Mouse (Mus musculus): ENCODE data around the gene Irs1.

The Irs1 gene

GRCm38 (mm10) chr1:82247221-82247951 lies 43.8 kb downstream of the Irs1 start:
- DNase-seq: no peak

DNA sequence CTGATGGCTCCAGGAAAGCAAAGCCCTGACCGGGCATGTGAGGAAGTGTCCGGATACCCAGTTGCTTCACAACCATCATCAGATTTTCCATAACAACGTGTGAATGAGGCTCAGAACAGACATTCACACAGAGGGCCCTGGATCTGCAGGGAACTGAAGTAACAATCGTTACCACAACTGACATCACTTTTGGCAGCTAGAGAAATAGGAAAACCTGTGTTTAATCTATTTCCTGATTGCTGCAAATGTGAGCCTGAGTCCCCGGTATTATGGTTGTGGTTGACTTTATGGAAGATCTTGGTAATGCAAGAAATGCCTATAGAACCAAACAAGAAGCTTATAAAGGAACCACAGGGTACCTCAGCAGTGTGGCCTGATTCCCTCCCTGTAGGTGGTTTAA lies 46.2 kb downstream of the Irs1 start:
- no peak for DNase-seq

DNA sequence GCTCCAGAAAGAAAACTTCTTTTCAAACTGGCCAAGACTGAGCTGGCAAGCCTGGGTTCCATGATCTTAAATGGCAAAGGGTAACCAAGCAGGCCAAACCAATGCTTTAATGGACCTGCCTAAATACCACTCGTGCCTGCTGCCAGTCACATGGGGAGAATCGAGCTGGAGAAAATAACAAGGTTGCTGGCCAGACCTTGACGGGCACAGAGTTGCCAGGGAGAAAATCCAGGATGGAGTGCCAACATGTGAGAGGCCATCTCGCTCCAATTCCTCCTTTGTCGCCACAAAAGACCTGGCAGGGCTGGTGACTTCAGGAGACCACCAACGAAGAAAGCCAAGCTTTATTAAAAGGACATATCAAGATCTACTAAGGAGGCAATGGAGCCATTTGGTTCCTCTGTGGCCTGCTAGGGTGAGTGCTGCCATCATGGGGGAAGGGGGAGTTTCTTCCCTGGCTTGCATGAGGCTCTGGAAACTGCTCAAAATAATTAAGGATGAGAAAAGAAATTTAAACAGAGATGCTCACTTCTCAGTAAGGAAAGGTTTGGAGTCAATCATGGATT lies 47.9 kb downstream of the Irs1 start:
- DNase-seq: peak; percentile 58

DNA sequence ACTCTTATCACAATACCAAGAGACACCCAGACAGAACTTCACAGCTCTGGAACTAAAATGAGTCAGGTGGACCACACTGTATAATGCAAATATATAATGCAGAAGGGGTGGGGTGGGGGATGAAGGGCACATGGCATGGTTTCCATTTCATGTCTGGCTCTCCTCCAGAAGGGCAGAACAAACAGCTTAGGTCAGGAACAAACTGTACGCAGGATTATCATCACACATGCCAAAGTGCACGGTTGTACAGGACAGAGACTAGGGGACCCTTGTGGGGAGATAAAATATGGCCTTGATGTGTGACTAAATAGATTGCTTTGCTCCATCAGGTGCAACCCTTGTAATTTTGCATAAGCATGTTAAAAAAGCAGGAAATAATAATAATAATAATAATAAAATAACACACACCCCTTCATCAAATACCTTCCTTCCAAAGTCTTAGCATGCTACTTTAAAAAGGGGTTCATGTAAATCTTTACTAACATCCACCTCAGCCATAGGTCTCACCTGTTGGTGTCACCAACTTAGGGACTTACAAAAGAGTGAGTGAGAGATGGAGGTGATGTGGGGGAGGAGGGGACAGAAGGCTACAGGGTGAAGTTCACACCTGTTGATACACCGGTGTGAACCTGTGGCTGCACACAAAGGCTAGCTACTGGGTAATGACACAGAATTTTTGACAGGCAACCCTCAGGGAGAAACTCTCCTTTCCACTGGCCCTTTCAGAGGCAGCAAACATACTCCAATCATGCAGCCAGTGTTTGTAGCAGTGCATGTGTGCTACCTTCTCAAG lies 51.6 kb downstream of the Irs1 start:
- no peak for DNase-seq

GRCm38 (mm10) chr1:82238245-82238644 lies 53.0 kb downstream of the Irs1 start:
- DNase-seq: no peak

DNA sequence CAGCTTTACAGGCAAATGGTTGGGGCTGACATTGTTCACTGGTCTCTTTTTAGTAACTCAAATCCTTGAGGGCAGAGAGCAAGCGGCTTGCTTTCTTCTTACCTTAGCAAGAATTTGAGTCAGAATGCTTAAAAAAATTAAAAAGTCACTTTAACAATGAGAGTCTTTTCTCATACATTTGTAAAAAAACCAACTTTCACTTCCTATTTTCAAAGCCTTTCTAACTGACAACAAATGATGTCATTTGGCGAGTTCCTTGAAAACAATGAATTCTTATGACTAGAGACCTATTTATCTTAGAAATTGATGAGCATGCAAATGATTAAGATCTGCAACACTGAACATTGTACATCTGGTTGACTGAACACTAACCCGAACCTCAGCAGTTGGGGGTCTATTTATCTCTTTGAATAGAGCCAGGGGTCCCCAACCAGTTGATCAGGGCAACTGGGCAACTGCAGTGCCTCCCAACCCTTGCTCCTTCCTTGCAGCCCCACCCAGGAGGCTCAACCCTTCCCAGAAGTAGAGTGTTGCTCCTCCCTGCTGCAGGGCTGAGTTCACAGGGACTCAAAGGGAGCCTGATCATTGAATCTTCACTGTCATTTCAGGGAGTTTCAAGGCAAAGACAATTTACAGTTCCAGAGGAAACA lies 55.6 kb downstream of the Irs1 start:
- no peak for DNase-seq

DNA sequence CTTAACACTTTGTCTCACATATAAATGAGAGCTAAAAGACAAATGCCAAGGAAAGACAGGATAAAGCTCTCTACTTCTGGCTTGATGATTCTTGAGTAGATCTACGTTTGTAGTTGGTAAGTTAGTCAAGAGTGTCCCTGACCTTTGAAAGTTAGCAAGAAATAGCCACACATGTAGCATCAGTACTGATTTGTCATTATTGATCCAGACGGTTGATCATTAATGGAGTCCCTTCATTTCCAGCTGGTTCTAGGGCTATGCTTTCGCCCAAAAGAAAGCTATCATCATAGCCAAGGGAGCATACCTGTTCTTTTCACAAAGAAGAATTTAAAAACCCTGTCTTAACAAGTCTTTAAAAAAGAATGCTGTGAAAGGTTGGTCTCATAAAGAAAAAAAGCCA lies 56.6 kb downstream of the Irs1 start:
- DNase-seq: no peak

GRCm38 (mm10) chr1:82232812-82233211 lies 58.4 kb downstream of the Irs1 start, which contains the start of gene Gm9747:
Gm9747 (plus strand) TSS chr1:82233112.
- no peak for DNase-seq

DNA sequence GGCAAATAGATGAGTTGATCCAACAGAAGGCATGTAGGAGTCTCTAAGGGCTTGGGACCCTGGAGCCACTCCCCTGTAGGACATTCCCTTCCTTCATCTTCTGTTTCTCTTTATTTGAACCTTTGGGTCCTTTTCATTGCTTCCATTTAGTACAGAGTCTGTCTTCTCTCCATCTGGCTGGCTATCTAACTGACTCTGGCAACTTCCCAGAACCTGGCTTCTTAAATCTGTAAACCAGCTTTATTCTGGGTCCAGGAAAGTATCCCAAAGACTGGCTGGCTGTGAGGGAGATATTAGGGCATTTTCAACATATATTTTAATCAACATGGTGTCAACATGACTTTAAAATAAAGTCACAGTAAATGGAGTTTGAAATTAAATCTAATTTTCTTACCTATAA lies 62.4 kb downstream of the Irs1 start:
- no peak for DNase-seq

DNA sequence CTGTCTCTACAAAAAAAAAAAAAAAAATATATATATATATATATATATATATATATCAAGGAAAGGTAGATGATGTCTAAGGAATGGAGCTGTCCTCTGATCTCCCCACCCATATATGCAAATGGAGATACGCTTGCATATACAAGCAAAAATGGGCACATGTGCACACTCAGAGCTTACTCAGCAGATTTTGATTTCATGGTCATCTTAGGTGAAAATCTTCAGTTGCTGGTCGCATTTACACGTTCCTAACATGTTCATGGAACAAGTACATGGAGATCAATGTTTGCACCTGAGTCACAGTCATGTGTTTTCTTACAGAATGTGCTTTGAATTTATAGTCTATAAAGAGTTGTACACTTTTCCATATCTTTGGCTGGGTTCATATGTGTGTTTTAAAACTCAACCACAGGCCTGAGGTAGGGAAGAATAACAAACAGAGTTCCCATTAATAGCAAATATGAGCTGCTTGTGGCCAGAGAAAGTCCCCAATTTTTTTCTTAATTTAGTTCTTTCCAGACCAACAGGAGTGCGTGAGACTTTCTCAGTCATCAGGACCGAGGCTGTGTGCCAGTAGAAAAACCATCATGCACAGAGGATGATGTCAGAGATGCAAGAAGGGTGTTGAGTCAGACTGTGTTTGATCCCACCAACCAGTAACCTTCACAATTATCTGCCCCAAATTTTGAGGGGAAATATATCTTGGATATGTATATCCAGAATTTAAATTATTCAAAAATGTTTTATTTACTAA lies 68.0 kb downstream of the Irs1 start:
- DNase-seq: no peak

DNA sequence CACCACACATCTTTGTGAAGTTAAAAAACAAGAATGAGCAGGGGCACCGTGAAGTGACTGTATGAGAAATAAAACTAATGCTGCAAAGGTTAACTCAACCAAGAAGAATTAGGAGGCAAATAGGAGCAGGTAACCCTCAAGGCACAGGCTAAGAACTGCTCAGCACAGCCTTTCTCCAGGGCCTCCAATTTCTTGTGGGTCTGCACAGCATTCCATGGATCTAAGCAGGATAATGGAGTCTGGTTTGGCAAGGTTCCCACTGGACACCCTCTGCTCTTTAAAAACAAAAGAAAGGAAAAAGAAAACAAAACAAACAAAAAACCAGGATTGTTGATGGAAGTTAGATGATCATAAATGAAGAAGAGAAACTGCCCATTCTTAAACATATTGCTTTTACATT lies 69.8 kb downstream of the Irs1 start:
- no peak for DNase-seq

GRCm38 (mm10) chr1:82220673-82221396 lies 70.4 kb downstream of the Irs1 start:
- DNase-seq: no peak

DNA sequence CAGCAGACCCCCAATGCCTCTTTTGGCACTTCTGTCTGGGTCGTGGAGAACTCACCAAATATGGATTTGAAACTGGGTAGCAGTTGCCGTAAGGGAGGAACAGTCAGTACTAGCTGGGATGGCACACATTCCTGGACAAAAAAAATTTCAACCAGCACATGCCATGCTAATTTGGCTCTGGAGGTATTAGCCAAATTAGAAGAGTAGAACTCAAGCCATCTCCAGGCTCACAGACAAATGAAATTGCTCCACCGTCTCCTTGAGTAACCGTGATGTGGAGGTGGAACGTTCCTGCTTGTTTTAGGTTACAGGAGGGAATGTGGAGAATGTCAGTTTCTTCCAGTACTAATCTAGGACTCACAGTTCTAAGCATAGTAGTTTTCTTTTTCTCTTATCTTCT lies 83.7 kb downstream of the Irs1 start:
- no peak for DNase-seq

GRCm38 (mm10) chr1:82200636-82201035 lies 90.6 kb downstream of the Irs1 start:
- no peak for DNase-seq

GRCm38 (mm10) chr1:82199918-82200317 lies 91.3 kb downstream of the Irs1 start:
- DNase-seq: peak; percentile 4

DNA sequence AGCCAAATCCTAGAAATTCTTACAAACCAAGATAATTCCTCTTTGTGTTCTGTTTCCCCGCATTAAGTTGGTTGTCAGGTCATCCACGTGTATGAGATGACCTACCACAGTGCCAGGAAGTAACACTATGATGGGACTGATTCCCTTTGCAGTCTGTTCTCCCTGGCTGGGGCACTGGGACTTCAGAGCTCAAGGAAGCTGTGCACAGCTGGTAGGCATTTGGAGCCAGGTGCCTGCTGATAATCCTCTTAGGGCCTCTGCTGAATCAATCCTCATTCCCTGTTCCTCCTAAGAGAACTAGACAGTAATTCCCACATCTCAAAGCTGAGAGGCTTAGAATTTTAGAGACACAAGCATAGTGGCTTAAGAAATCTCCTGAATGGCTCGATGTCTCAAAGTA lies 99.6 kb downstream of the Irs1 start:
- no peak for DNase-seq

DNA sequence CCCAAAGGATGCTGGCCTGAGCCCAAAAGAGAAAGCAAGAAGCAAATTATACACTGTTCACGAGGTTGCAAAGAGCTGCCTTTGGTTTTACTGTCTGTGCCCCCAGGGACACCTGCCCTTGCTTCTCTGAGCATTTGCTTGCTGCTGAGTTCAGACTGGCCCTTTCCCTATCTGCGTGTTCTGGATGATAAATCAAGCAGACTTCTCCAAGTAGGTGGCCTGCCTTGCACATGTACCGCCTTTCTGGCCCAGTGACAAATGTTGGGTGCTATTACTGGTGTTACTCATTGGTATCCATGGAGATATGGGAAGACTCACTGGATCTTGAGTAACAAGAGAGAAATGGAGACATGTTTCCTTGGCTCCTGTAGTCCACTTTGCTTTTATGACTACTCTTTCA lies 101.7 kb downstream of the Irs1 start:
- peak; percentile 43 for DNase-seq

GRCm38 (mm10) chr1:82188549-82189231 lies 102.5 kb downstream of the Irs1 start:
- no peak for DNase-seq

DNA sequence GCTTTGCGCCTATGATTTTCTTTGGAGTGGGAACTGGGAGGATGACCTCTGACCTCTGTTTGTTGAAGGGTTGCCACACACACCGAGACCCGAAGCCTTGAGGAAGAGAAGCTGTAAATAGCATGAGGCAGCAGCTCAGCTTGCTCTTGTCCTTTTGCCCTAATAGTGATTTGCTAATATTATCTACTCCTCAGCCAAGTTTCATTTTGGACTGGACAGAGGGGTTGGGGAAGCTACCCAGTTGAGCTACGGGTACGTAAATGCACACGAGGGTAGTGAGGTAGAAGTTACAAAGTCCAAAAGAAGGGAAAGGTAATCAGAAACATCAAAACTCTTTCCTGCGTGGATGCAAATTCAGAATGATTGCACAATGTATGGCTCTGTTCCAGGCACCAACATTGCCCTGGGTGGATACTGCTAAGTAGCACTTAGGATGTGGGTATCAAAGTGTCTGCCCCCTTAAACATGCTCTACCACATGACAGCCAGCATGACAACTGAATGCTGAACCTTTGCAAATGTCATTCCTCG lies 107.2 kb downstream of the Irs1 start:
- no peak for DNase-seq

Data from kidney, adult 11 months (tissue).